Mouse (Mus musculus): ENCODE measurements at regions not wholly inside any gene's neighbourhood (a gene's known extent, or its start where the extent isn't known, plus 50 kb on each side); places are given as distances from the start of the nearest gene placed in this dataset.

GRCm38 (mm10) chr13:51930301-51930747, 83.8 kb downstream of the Gadd45g start:
- peak; percentile 81 for DNase-seq (ENCODE audit: low read depth, low spot score)

- no peak for DNase-seq (ENCODE audit: low read depth, low spot score)
Measured at GRCm38 (mm10) chr13:51930931-51931330, 84.5 kb downstream of the Gadd45g start.

GRCm38 (mm10) chr13:51935827-51936226, 89.3 kb downstream of the Gadd45g start:
- DNase-seq (ENCODE audit: low read depth, low spot score) = no peak

GRCm38 (mm10) chr13:51936441-51936840, 90.0 kb downstream of the Gadd45g start:
- DNase-seq (ENCODE audit: low read depth, low spot score) = no peak

- DNase-seq (ENCODE audit: low read depth, low spot score) = no peak
Measured at GRCm38 (mm10) chr13:51937898-51938297, 91.4 kb downstream of the Gadd45g start.

GRCm38 (mm10) chr13:51939262-51939661, 92.8 kb downstream of the Gadd45g start:
- no peak for DNase-seq (ENCODE audit: low read depth, low spot score)

GRCm38 (mm10) chr13:51939715-51940114, 93.2 kb downstream of the Gadd45g start:
- no peak for DNase-seq (ENCODE audit: low read depth, low spot score)

GRCm38 (mm10) chr13:51946171-51946570, 99.7 kb downstream of the Gadd45g start:
- DNase-seq (ENCODE audit: low read depth, low spot score) = peak; percentile 65

- DNase-seq (ENCODE audit: low read depth, low spot score) = no peak
Measured at GRCm38 (mm10) chr13:51948896-51949295, 102.4 kb downstream of the Gadd45g start.

- no peak for DNase-seq (ENCODE audit: low read depth, low spot score)
Measured at GRCm38 (mm10) chr13:51951506-51952038, 105.1 kb downstream of the Gadd45g start.

- no peak for DNase-seq (ENCODE audit: low read depth, low spot score)
Measured at GRCm38 (mm10) chr13:51953084-51953483, 106.6 kb downstream of the Gadd45g start.

- no peak for DNase-seq (ENCODE audit: low read depth, low spot score)
Measured at GRCm38 (mm10) chr13:51953569-51953968, 107.1 kb downstream of the Gadd45g start.

- no peak for DNase-seq (ENCODE audit: low read depth, low spot score)
Measured at GRCm38 (mm10) chr13:51957101-51957500, 110.6 kb downstream of the Gadd45g start.

- DNase-seq (ENCODE audit: low read depth, low spot score) = no peak
Measured at GRCm38 (mm10) chr13:51959591-51959990, 113.1 kb downstream of the Gadd45g start.

- no peak for DNase-seq (ENCODE audit: low read depth, low spot score)
Measured at GRCm38 (mm10) chr13:51960262-51960661, 113.8 kb downstream of the Gadd45g start.

GRCm38 (mm10) chr13:51962191-51962611, 115.7 kb downstream of the Gadd45g start:
- DNase-seq (ENCODE audit: low read depth, low spot score) = no peak

GRCm38 (mm10) chr13:51962676-51963075, 116.2 kb downstream of the Gadd45g start:
- DNase-seq (ENCODE audit: low read depth, low spot score) = no peak

GRCm38 (mm10) chr13:51963966-51964365, 117.5 kb downstream of the Gadd45g start:
- DNase-seq (ENCODE audit: low read depth, low spot score) = no peak

GRCm38 (mm10) chr13:51964416-51964815, 117.9 kb downstream of the Gadd45g start:
- no peak for DNase-seq (ENCODE audit: low read depth, low spot score)

- DNase-seq (ENCODE audit: low read depth, low spot score) = no peak
Measured at GRCm38 (mm10) chr13:51964921-51965320, 118.4 kb downstream of the Gadd45g start.

- no peak for DNase-seq (ENCODE audit: low read depth, low spot score)
Measured at GRCm38 (mm10) chr13:51968103-51968502, 121.6 kb downstream of the Gadd45g start.

- DNase-seq (ENCODE audit: low read depth, low spot score) = no peak
Measured at GRCm38 (mm10) chr13:51968796-51969195, 122.3 kb downstream of the Gadd45g start.

GRCm38 (mm10) chr13:51970051-51970450, 123.6 kb downstream of the Gadd45g start:
- DNase-seq (ENCODE audit: low read depth, low spot score) = no peak

All from skeletal muscle tissue, adult 2 months (tissue).